Mouse (Mus musculus): ENCODE data around the gene Pgp. TPM values are rescaled to one million over a fixed set of nuclear protein-coding genes. Genes with fewer than 3 reads are reported as not detected.

Pgp gene
- polyA plus RNA-seq, 1 experiment, result 48.8 TPM

DNA sequence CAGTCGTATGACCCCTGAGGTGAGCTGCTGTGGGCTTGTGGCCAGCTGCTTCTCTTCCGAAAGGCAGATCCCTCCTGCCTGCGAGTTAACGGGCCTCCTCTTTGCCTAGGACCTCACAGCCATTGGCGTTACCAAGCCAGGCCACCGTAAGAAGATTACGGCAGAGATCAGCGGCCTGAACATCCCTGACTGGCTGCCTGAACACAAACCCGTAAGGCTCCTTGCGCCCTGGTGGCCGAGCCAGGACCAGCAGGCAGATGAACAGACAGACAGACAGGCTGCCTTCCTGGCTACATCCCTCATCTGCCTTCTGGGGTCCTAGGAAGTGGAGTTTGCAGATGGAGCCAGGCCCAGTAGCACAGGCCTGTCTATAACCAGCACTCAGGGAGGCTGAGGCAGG, 32.0 kb downstream of the Pgp start:
- Histone ChIP-seq H3K9me3 (no peaks in the 10 kb centered on the region), H3K4me3 (replicated peaks) (no peak overlapping the region), H3K4me1 (peaks cover 21% of the 10 kb centered on the region; the same call in 1 of the 2 replicates), H3K27me3 (replicated peaks) (peaks cover 66% of the 10 kb centered on the region), H3K36me3 (replicated peaks; ENCODE audit: low read length) (peaks cover 28% of the 10 kb centered on the region)
- TF ChIP-seq FLI1 (IDR thresholded peaks at IDR 0.05; ENCODE audit: low read length) (no peak), GATA1 (IDR thresholded peaks at IDR 0.05; ENCODE audit: borderline replicate concordance, low read length) (no peak)

DNA sequence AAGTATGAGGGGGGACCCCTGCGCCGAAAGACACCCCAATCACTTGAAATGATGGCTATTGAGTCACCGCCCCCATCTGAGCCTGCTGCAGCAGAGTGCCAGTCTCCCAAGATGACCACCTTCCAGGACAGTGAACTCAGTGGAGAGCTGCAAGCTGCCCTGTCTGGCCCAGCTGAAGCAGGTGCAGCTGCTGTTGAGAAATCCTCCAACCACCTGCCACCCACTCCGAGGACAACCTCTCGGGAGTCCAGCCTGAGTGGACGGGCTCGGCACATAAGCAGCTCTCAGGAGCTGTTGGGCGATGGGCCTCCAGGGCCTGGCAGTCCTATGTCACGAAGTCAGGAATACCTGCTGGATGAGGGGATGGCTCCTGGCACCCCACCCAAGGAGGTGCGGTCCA, 33.9 kb downstream of the Pgp start:
- TF ChIP-seq GATA1 (IDR thresholded peaks at IDR 0.05; ENCODE audit: borderline replicate concordance, low read length), result no peak
- no peak for TF ChIP-seq FLI1 (IDR thresholded peaks at IDR 0.05; ENCODE audit: low read length)
- H3K36me3 ChIP-seq (replicated peaks; ENCODE audit: low read length), result peaks cover 47% of the 10 kb centered on the region
- H3K27me3 ChIP-seq (replicated peaks), result peaks cover 52% of the 10 kb centered on the region
- H3K9me3 ChIP-seq, result no peaks in the 10 kb centered on the region
- H3K4me1 ChIP-seq, result peaks cover 22% of the 10 kb centered on the region; the same call in 1 of the 2 replicates
- H3K4me3 ChIP-seq (replicated peaks), result no peak overlapping the region

GRCm38 (mm10) chr17:24505286-24505955, 35.2 kb downstream of the Pgp start:
- H3K4me1 ChIP-seq, result peaks cover 22% of the 10 kb centered on the region; the same call in 1 of the 2 replicates
- peaks cover 60% of the 10 kb centered on the region for H3K36me3 ChIP-seq (replicated peaks; ENCODE audit: low read length)
- TF ChIP-seq GATA1 (IDR thresholded peaks at IDR 0.05; ENCODE audit: borderline replicate concordance, low read length), result no peak
- TF ChIP-seq FLI1 (IDR thresholded peaks at IDR 0.05; ENCODE audit: low read length), result no peak
- no peaks in the 10 kb centered on the region for H3K9me3 ChIP-seq
- H3K27me3 ChIP-seq (replicated peaks), result peaks cover 41% of the 10 kb centered on the region
- no peak overlapping the region for H3K4me3 ChIP-seq (replicated peaks)

DNA sequence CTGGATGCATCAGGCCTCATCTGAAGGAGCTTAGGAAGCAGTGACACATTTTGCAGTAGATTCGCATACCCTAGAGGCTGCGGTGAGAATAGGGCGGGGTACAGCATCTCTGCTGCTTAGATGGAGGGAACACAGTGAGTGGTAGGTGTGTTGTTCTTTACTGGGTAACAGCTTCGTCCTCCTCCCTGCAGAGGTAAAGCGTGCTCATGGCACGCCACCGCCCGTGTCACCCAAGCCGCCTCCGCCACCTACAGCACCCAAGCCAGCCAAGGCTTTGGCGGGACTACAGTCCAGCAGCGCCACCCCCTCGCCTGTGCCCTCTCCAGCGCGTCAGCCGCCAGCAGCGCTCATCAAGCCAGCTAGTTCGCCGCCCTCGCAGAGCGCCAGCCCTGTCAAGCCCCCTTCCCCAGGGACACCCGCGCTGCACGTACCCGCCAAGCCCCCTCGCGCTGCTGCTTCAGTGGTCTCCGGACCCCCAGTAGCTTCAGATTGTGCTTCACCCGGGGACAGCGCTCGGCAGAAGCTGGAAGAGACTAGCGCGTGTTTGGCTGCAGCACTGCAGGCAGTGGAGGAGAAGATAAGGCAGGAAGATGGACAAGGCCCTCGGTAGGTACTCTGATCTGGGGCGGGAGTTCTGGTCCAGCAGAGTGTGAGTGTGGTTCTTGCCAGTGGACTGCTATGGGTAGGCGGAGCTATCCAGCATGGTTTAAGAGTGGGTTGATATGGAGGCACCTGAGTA, 36.3 kb downstream of the Pgp start:
- Histone ChIP-seq H3K4me3 (replicated peaks) (no peak overlapping the region), H3K36me3 (replicated peaks; ENCODE audit: low read length) (peaks cover 71% of the 10 kb centered on the region), H3K4me1 (peaks cover 22% of the 10 kb centered on the region; the same call in 1 of the 2 replicates), H3K27me3 (replicated peaks) (peaks cover 30% of the 10 kb centered on the region), H3K9me3 (no peaks in the 10 kb centered on the region)
- TF ChIP-seq FLI1 (IDR thresholded peaks at IDR 0.05; ENCODE audit: low read length) (no peak), GATA1 (IDR thresholded peaks at IDR 0.05; ENCODE audit: borderline replicate concordance, low read length) (no peak)

DNA sequence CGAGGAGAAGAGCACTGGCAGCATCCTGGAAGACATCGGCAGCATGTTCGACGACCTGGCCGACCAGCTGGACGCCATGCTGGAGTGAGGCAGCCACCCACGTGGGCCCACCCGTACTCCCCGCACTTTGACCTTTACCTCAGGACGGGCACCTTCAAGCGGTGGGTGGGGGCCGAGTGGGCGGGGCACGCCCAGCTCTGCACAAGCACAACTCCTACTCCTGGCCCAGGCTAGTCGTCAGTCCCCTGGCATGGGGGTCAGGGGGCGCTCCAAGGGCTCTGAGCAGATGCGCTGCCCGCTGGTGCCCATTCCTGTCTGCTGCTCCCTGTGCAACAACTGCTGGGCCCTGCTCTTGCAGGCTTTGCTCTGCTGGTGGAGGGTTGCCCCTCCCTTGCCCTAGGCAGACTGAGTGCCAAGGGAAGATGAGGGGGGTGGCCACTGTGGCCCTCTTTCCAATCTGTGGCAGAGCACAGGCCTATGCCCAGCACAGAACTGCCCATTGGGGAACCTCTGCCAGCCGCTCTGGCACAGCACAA, 37.0 kb downstream of the Pgp start:
- peaks cover 78% of the 10 kb centered on the region for H3K36me3 ChIP-seq (replicated peaks; ENCODE audit: low read length)
- H3K9me3 ChIP-seq, result no peaks in the 10 kb centered on the region
- H3K27me3 ChIP-seq (replicated peaks), result peaks cover 23% of the 10 kb centered on the region
- H3K4me3 ChIP-seq (replicated peaks), result peak overlapping the region; percentile 33
- H3K4me1 ChIP-seq, result peaks cover 16% of the 10 kb centered on the region; the same call in 1 of the 2 replicates
- no peak for TF ChIP-seq FLI1 (IDR thresholded peaks at IDR 0.05; ENCODE audit: low read length)
- TF ChIP-seq GATA1 (IDR thresholded peaks at IDR 0.05; ENCODE audit: borderline replicate concordance, low read length), result no peak

DNA sequence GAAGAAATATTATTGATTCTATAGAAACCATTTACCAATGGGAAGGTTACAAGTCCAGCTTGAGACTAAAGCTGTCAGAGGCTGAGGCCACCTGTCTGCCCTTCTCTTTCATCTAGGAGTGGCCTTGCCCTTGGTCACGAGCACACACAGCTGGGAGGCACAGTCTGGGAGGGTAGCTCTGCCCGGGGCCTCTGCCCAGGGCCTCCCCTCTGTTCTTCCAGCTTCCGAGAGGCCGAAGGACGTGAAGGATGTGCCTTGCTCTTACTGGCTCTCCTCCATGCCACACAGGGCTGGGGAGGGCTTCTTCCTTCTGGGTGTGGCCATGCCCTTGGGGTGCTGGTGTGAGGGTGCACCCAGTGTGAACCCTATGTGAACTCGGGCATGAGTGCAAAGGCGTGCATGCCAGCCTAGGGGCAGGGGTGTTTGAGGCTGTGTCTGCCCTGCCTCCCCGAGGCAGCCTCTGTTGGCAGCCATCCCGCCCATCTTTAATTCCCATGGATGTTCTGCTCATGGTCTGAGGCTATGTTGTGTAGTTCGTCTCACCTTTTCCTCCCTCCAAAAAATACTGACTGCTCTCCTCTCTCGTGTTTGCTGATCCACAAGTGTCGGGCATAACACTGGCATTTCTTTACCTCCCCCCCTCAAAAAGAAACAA, 37.7 kb downstream of the Pgp start:
- TF ChIP-seq FLI1 (IDR thresholded peaks at IDR 0.05; ENCODE audit: low read length) (no peak), GATA1 (IDR thresholded peaks at IDR 0.05; ENCODE audit: borderline replicate concordance, low read length) (no peak)
- H3K4me3 ChIP-seq (replicated peaks), result no peak overlapping the region
- H3K36me3 ChIP-seq (replicated peaks; ENCODE audit: low read length), result peaks cover 85% of the 10 kb centered on the region
- peaks cover 12% of the 10 kb centered on the region; the same call in 1 of the 2 replicates for H3K4me1 ChIP-seq
- H3K27me3 ChIP-seq (replicated peaks), result peaks cover 15% of the 10 kb centered on the region
- H3K9me3 ChIP-seq, result no peaks in the 10 kb centered on the region

GRCm38 (mm10) chr17:24513609-24514008, 43.4 kb downstream of the Pgp start:
- no peaks in the 10 kb centered on the region for H3K9me3 ChIP-seq
- H3K27me3 ChIP-seq (replicated peaks), result no peaks in the 10 kb centered on the region
- H3K4me3 ChIP-seq (replicated peaks), result no peak overlapping the region
- peaks cover 5% of the 10 kb centered on the region; the same call in 1 of the 2 replicates for H3K4me1 ChIP-seq
- TF ChIP-seq GATA1 (IDR thresholded peaks at IDR 0.05; ENCODE audit: borderline replicate concordance, low read length), result no peak
- TF ChIP-seq FLI1 (IDR thresholded peaks at IDR 0.05; ENCODE audit: low read length), result no peak
- peaks cover 98% of the 10 kb centered on the region for H3K36me3 ChIP-seq (replicated peaks; ENCODE audit: low read length)

DNA sequence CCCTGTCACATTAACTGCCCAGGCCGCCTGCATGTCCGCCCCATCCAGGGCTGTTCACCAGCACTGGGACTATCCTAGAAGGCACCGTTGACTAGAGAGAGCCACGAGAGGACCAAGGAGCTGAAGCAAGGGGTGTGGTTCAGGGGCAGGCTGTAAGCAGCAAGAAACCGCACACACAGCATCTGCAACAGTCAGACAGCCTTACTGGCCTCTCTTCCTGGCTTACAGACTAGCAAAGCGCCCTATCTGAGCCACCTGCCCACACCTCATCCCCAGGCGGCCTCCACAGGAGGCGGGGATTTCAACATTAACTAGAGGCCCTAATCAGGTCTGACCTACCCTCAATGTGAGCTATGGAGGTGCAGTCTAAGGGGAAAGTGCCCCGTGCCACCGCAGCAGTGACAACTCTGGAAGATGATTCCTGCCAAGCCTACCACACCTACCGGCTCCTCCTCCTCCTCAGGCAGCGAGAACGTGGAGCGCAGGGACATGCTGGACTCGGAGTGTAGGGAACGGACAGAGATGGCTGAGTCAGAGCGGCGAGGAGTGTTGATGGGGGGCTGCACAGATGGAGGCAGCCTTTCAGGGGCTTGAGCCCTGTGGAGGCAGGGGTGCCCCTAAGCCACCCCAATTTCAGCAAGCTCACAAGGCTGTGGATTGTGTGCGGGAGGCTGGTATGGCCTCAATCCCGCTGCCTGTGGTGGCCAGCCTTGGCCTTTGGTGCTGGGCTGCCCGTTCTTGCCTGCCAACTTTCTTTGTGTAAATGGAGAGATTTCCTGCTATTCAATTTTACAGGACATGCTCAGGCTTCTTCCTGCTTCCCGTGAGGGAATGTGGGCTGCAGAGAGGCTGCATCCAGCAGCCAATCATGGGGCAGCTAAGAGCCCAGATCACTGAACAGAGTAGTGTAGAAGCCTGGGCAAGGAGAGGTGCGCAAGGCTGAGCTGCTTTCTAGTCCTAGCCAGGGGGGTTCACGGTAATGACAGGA, 44.4 kb downstream of the Pgp start:
- no peak for TF ChIP-seq FLI1 (IDR thresholded peaks at IDR 0.05; ENCODE audit: low read length)
- TF ChIP-seq GATA1 (IDR thresholded peaks at IDR 0.05; ENCODE audit: borderline replicate concordance, low read length), result no peak
- Histone ChIP-seq H3K27me3 (replicated peaks) (no peaks in the 10 kb centered on the region), H3K4me3 (replicated peaks) (no peak overlapping the region), H3K9me3 (no peaks in the 10 kb centered on the region), H3K36me3 (replicated peaks; ENCODE audit: low read length) (peaks cover 98% of the 10 kb centered on the region), H3K4me1 (peaks cover 5% of the 10 kb centered on the region; the same call in 1 of the 2 replicates)

DNA sequence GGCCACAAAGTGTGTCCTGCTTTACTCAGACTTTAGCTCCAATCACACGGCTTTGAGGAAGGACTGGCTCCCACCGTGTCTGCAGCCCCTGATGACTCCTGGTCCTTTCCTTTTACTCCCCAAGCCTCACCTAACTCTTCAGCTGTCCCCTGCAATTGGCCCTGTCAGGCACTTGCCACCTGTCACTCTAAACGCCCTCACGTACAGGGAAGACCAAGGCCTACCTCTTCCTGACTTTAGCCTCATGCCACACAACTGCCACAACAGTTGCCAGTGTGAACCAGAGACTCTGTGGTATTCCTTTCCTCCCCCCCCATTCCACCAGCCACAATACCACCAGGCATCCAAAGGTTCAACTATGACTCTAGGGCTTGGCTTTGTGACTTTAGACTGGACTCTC, 50.3 kb downstream of the Pgp start:
- peaks cover 83% of the 10 kb centered on the region for H3K36me3 ChIP-seq (replicated peaks; ENCODE audit: low read length)
- no peak overlapping the region for H3K4me3 ChIP-seq (replicated peaks)
- H3K9me3 ChIP-seq, result no peaks in the 10 kb centered on the region
- peaks cover 44% of the 10 kb centered on the region for H3K4me1 ChIP-seq
- TF ChIP-seq GATA1 (IDR thresholded peaks at IDR 0.05; ENCODE audit: borderline replicate concordance, low read length) (no peak), FLI1 (IDR thresholded peaks at IDR 0.05; ENCODE audit: low read length) (no peak)
- H3K27me3 ChIP-seq (replicated peaks), result no peaks in the 10 kb centered on the region

Other genes starting within 250 kb of the Pgp start
- 7.4 and 13.2 TPM in 2 replicates for gene Tedc2, start 249.5 kb upstream of the Pgp start, polyA plus RNA-seq (2012; ENCODE audit: insufficient read depth, low replicate concordance)
- gene Ccnf, start 218.9 kb upstream of the Pgp start, polyA plus RNA-seq (2012; ENCODE audit: insufficient read depth, low replicate concordance), result 14.9 and 32.9 TPM in 2 replicates
- gene Abca17, start 119.3 kb upstream of the Pgp start, polyA plus RNA-seq (2012; ENCODE audit: insufficient read depth, low replicate concordance), result not detected in 2 replicates
- gene Abca3, start 118.4 kb upstream of the Pgp start, polyA plus RNA-seq (2012; ENCODE audit: insufficient read depth, low replicate concordance), result 1.9 and 7.6 TPM in 2 replicates
- gene Rnps1, start 55.8 kb upstream of the Pgp start, polyA plus RNA-seq (2012; ENCODE audit: insufficient read depth, low replicate concordance), result 183 and 234 TPM in 2 replicates
- gene Eci1, start 43.8 kb upstream of the Pgp start, polyA plus RNA-seq (2012; ENCODE audit: insufficient read depth, low replicate concordance), result 11.7 and 67.7 TPM in 2 replicates
- gene Dnase1l2, start 27.3 kb upstream of the Pgp start, polyA plus RNA-seq (2012; ENCODE audit: insufficient read depth, low replicate concordance), result not detected in 2 replicates
- gene E4f1, start 79 bp upstream of the Pgp start, polyA plus RNA-seq (2012; ENCODE audit: insufficient read depth, low replicate concordance), result 9.7 and 18.7 TPM in 2 replicates
- not detected in 2 replicates for gene Bricd5, start 3.5 kb downstream of the Pgp start, polyA plus RNA-seq (2012; ENCODE audit: insufficient read depth, low replicate concordance)
- 2.3 and 3.7 TPM in 2 replicates for gene Mlst8, start 8.7 kb downstream of the Pgp start, polyA plus RNA-seq (2012; ENCODE audit: insufficient read depth, low replicate concordance)
- gene Caskin1, start 18.2 kb downstream of the Pgp start, polyA plus RNA-seq (2012; ENCODE audit: insufficient read depth, low replicate concordance), result not detected in 2 replicates
- 122 and 123 TPM in 2 replicates for gene Traf7, start 57.5 kb downstream of the Pgp start, polyA plus RNA-seq (2012; ENCODE audit: insufficient read depth, low replicate concordance)
- not detected in 2 replicates for gene Rab26, start 63.8 kb downstream of the Pgp start, polyA plus RNA-seq (2012; ENCODE audit: insufficient read depth, low replicate concordance)
- gene Pkd1, start 79.4 kb downstream of the Pgp start, polyA plus RNA-seq (2012; ENCODE audit: insufficient read depth, low replicate concordance), result 3.5 and 5.6 TPM in 2 replicates
- 26.7 and 30.6 TPM in 2 replicates for gene Tsc2, start 162.2 kb downstream of the Pgp start, polyA plus RNA-seq (2012; ENCODE audit: insufficient read depth, low replicate concordance)
- gene Nthl1, start 162.3 kb downstream of the Pgp start, polyA plus RNA-seq (2012; ENCODE audit: insufficient read depth, low replicate concordance), result 8.2 TPM in 1 of 2 replicates, not detected in the other
- gene Slc9a3r2, start 179.9 kb downstream of the Pgp start, polyA plus RNA-seq (2012; ENCODE audit: insufficient read depth, low replicate concordance), result 0.85 TPM in 1 of 2 replicates, not detected in the other
- gene Npw, start 188.1 kb downstream of the Pgp start, polyA plus RNA-seq (2012; ENCODE audit: insufficient read depth, low replicate concordance), result 1.1 TPM in 1 of 2 replicates, not detected in the other
- gene Zfp598, start 199.3 kb downstream of the Pgp start, polyA plus RNA-seq (2012; ENCODE audit: insufficient read depth, low replicate concordance), result 45.3 and 55.8 TPM in 2 replicates
- gene Syngr3, start 219.6 kb downstream of the Pgp start, polyA plus RNA-seq (2012; ENCODE audit: insufficient read depth, low replicate concordance), result 0.04 TPM in 1 of 2 replicates, not detected in the other
- 47.3 and 53.9 TPM in 2 replicates for gene Gfer, start 225.8 kb downstream of the Pgp start, polyA plus RNA-seq (2012; ENCODE audit: insufficient read depth, low replicate concordance)
- 1.5 and 2.1 TPM in 2 replicates for gene Noxo1, start 225.8 kb downstream of the Pgp start, polyA plus RNA-seq (2012; ENCODE audit: insufficient read depth, low replicate concordance)
- 16.6 and 17.1 TPM in 2 replicates for gene Tbl3, start 237.3 kb downstream of the Pgp start, polyA plus RNA-seq (2012; ENCODE audit: insufficient read depth, low replicate concordance)
- 0.74 TPM in 1 of 2 replicates, not detected in the other for gene Rnf151, start 247.7 kb downstream of the Pgp start, polyA plus RNA-seq (2012; ENCODE audit: insufficient read depth, low replicate concordance)
- gene Rps2, start 247.7 kb downstream of the Pgp start, polyA plus RNA-seq (2012; ENCODE audit: insufficient read depth, low replicate concordance), result 653 and 1,069 TPM in 2 replicates